Mouse (Mus musculus) layer of hippocampus, adult 18-20 months (tissue): Measurements from ENCODE around the gene Myl6b. TPM values are rescaled to one million over a fixed set of nuclear protein-coding genes. Genes with fewer than 3 reads are reported as not detected.

Experiments
- DNase-seq, 2 experiments: peaks; one replicate each; pipeline ENCODE4 v3.0.0; 2022; ENCODE audit warnings: low spot score in 2 of 2
- microRNA-seq, 2 experiments: library from miRNA; unstranded; fragments of <30 nt; microRNA quantifications; one replicate each; pipeline ENCODE4 v1.2.0; 2021
- total RNA-seq, 2 experiments: library from RNA; stranded (reverse); gene quantifications; 2 replicates each; pipeline ENCODE4 v1.2.3; 2021

Myl6b gene
- total RNA-seq, 2 experiments from 2014 or later: 20.7 to 21.2 TPM

- DNase-seq: no peak
Observed at GRCm38 (mm10) chr10:128451014-128451413, 47.5 kb downstream of the Myl6b start.

GRCm38 (mm10) chr10:128445407-128445806, 53.1 kb downstream of the Myl6b start:
- DNase-seq: no peak

DNA sequence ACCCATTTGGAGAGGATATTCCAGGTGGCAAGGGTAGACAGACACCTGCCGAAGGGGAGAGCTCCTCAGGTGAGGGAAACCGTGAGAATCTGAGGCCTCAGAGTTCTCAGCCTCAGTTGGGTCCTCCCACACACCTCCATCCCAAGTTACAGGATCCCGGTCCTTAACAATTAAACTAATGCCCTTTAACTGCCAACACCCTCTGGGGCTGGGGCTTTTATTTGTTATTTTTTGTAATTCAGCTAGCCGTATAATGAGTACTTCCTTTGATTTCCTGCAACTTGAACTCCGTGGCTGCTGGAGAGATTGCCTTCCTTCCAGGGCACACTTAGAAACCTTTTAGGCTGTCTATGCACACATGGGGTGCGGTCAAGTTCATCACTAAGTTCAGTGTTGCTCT, 54.1 kb downstream of the Myl6b start:
- no peak for DNase-seq

Small RNA genes within 50 kb of the gene (microRNA-seq; reads per million reads assigned to microRNA genes)
- gene Mir6916 (0 to 0.20 reads per million in 2 experiments), gene Mir8105 (0.98 to 1.7 reads per million in 2 experiments)

Other genes starting within 250 kb of the Myl6b start
- gene Apon, start 244.6 kb downstream of the Myl6b start, total RNA-seq: not detected
- not detected for gene Apof, start 230.0 kb downstream of the Myl6b start, total RNA-seq
- 10 to 100 TPM; 32.0 to 32.1 TPM for gene Stat2, start 228.1 kb downstream of the Myl6b start, total RNA-seq
- gene Il23a, start 199.9 kb downstream of the Myl6b start, total RNA-seq: not detected
- 10 to 100 TPM; 12.9 to 13.2 TPM for gene Pan2, start 195.3 kb downstream of the Myl6b start, total RNA-seq
- gene Cnpy2, start 176.2 kb downstream of the Myl6b start, total RNA-seq: 10 to 100 TPM; 79.5 to 88.1 TPM
- 100 to 1,000 TPM; 227 to 229 TPM for gene Cs, start 161.0 kb downstream of the Myl6b start, total RNA-seq
- 10 to 100 TPM; 49.5 to 49.7 TPM for gene Coq10a, start 129.7 kb downstream of the Myl6b start, total RNA-seq
- gene Ankrd52, start 121.6 kb downstream of the Myl6b start, total RNA-seq: 10 to 100 TPM; 45.4 to 49.6 TPM
- under 1 TPM in 1 of 2 experiments, not detected in 1; 0.37 TPM for gene Slc39a5, start 97.5 kb downstream of the Myl6b start, total RNA-seq
- gene Nabp2, start 87.2 kb downstream of the Myl6b start, total RNA-seq: 10 to 100 TPM; 96.5 to 98.5 TPM
- gene Rnf41, start 87.0 kb downstream of the Myl6b start, total RNA-seq: 10 to 100 TPM; 74.0 to 76.8 TPM
- 100 to 1,000 TPM; 242 to 261 TPM for gene Smarcc2, start 39.4 kb downstream of the Myl6b start, total RNA-seq
- 100 to 1,000 TPM; 526 to 539 TPM for gene Myl6, start 4.5 kb downstream of the Myl6b start, total RNA-seq
- 1 to 10 TPM; 6.2 to 6.3 TPM for gene Esyt1, start 27.2 kb upstream of the Myl6b start, total RNA-seq
- 10 to 100 TPM; 13.6 to 15.6 TPM for gene Zc3h10, start 49.1 kb upstream of the Myl6b start, total RNA-seq
- gene Rpl41, start 50.6 kb upstream of the Myl6b start, total RNA-seq: 1,000 to 10,000 TPM; 1,532 to 1,582 TPM
- 10 to 100 TPM; 60.4 to 61.7 TPM for gene Pa2g4, start 67.3 kb upstream of the Myl6b start, total RNA-seq
- gene Erbb3, start 91.0 kb upstream of the Myl6b start, total RNA-seq: 1 to 10 TPM; 7.1 to 7.5 TPM
- 100 to 1,000 TPM; 273 to 330 TPM for gene Rps26, start 128.1 kb upstream of the Myl6b start, total RNA-seq
- 10 to 100 TPM; 15.5 to 16.5 TPM for gene Ikzf4, start 147.3 kb upstream of the Myl6b start, total RNA-seq
- gene Suox, start 175.4 kb upstream of the Myl6b start, total RNA-seq: 10 to 100 TPM; 12.8 to 13.9 TPM
- gene Rab5b, start 197.6 kb upstream of the Myl6b start, total RNA-seq: 100 to 1,000 TPM; 133 to 138 TPM
- under 1 TPM; 0.20 to 0.25 TPM for gene Pmel, start 205.5 kb upstream of the Myl6b start, total RNA-seq
- gene Cdk2, start 206.3 kb upstream of the Myl6b start, total RNA-seq: 1 to 10 TPM; 1.4 to 2.6 TPM
- gene Dgka, start 246.2 kb upstream of the Myl6b start, total RNA-seq: 10 to 100 TPM; 10.9 to 12.8 TPM
- 10 to 100 TPM; 25.1 to 26.2 TPM for gene Pym1, start 249.2 kb upstream of the Myl6b start, total RNA-seq